Mouse (Mus musculus) CH12F3 (cell line): ENCODE data around the gene Arhgef38.

Experiments used
- in situ Hi-C: fragments of 300-500 bp; cut with MboI; formaldehyde crosslinking; loops from 2 replicates; pipeline ENCODE4 v1.14.3; 2020; ENCODE audit warnings: low sequenced_read_pairs

Arhgef38 gene

DNA sequence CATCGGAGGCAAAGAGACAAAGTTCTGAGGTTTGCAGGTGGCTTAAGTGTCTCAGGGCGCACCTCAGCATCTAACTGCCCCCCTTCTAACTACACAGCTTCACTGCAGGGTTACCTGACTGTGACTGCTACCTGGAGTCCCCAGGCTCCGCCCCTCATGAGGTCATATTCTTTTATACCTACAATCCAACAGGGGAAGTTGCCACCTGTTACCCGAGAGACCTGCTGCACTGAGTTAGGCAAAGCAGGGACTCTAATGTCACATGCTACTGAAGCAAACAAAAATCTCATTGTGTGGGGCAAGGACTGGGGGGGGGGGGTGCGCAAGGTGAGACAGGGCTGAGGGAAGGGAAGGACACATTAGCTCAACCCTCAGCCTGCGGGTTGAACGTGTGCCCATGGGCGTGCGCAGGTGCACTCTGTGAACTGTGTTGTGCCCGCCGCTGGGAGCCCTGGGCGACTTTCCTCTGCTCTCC, at the start of gene Arhgef38:
TSS of gene Arhgef38 (minus strand) at position 129 of the 475 bp plus-strand sequence.
- in situ Hi-C loops: no loop called here

DNA sequence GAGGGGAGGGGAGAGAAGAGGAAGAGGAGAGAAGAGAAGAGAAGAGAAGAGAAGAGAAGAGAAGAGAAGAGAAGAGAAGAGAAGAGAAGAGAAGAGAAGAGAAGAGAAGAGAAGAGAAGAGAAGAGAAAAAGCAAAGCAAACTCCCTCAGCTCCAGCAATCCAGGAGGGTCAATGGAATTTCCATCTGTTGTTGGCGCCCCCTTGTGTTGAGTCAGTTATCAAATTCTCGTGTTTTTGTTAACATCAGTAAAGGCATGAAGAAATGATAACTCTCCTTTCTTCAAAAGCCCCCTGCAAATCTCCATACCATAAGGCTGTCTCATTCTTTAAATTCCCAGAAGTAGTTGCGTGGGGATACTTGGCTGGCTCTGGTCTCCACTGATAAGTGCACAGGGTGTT, 37.1 kb upstream of the Arhgef38 start:
- in situ Hi-C loops: loop anchor here (25.0 kb wide), 1 partner anchor 535 kb away; no protein-coding TSS in a partner anchor

DNA sequence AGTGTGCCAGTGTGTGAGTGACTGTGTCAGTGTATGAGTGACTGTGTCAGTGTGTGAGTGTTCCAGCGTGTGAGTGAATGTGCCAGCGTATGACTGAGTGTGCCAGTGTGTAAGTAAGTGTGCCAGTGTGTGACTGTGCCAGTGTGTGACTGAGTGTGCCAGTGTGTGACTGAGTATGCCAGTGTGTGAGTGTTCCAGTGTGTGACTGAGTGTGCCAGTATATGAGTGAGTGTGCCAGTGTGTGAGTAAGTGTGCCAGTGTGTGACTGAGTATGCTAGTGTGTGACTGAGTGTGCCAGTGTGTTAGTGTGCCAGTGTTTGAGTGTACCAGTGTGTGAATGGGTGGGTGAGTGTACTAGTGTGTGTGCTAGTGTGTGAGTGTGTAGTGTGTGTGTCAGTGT, 24.1 kb upstream of the Arhgef38 start:
- in situ Hi-C loops: loop anchor here (25.0 kb wide), 1 partner anchor 522 kb away; no protein-coding TSS in a partner anchor

DNA sequence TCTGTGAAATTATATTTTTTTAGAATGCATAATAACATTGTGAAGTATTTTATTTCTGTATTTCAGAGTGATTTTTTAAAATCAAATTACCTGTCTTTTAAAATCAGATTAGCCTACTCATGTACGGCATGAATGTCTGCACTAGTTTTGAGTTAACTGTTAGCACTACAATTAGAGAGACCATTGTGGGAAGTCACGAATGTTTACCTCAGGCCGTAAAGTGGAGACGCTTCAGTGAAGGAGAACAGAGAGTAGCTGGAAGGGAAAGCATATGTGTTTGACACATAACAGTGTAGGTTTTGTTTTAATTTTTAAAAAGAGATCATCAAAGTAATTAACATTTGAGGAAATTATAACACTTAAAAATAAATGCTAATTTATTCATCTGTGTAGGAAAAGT, 21.1 kb upstream of the Arhgef38 start:
- in situ Hi-C loops: loop anchor here (25.0 kb wide), 1 partner anchor 519 kb away; no protein-coding TSS in a partner anchor

DNA sequence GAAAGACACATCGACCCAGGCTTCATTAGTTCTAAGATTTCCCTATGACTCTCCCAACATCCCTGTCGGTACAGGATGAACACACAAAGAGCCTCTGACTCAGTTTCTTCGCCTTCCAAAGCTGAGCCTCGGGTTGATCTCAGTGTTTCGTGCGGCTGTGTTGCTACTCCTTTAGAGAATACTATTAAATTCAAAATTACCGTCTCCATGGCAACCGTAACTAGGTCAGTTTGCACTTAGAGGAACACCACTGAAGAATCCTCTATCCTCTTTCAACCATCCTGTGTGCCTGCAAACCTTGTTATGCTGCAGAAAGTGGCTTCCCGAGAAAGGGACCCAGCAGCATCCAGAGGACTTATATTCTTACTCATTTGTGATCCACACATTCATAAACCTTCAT, 9.3 kb upstream of the Arhgef38 start:
- in situ Hi-C loops: no loop called here

DNA sequence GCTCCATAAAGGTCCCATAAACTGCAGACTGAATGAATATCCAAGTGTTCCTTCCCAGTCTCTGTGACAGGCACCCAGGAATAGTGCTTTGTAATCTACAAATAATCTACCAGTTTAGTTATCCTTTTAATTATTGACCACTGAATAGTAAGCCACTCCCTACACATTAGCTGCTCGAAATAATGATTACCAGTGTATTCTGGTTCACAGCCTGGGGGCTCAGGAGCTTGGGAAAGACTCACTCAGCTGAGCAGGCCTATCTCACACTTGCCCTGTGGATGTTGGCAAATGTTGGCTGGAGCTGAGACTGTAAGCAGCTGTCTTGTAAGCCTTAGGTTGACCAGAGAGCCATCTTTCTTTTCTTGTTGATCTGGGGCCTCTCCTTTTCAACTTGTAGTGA, 7.2 kb upstream of the Arhgef38 start:
- in situ Hi-C loops: no loop called here

DNA sequence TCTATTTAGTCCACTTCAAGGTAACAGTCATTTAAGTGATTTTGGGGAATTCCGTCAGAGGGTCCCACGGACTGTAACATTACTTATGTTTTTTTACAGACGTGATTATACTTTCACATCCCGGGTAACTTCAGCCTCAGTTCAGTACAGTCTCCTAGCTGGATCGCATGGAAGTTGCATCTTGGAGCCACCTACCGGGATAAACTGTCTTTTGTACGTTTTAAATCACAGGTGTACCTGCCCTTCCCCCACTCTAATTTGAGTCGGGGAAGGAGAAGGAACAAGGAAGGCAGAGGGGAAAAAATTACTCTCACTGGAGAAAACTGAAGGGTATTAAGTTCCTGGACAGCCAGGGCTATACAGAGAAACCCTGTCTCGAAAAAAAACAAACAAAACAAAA, 756 bp downstream of the Arhgef38 start:
- in situ Hi-C loops: no loop called here

DNA sequence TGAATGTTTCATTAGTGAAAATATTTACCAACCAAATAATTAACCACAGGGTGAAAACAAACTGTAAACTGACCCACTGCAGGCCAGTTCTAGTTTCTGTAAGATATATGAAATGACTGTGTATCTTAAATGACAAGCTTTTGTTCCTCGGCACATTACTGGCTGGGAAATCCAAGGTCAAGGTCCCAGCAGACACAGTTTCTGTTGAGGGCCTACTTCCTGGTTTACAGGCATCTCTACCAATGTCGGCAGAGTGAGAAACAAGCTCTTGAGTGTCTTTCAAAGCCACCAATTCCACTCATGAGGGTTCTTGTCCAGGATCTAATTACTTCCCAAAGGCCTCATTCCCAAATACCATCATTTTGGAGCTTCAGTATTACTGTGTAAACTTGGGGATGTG, 4.3 kb downstream of the Arhgef38 start:
- in situ Hi-C loops: no loop called here

DNA sequence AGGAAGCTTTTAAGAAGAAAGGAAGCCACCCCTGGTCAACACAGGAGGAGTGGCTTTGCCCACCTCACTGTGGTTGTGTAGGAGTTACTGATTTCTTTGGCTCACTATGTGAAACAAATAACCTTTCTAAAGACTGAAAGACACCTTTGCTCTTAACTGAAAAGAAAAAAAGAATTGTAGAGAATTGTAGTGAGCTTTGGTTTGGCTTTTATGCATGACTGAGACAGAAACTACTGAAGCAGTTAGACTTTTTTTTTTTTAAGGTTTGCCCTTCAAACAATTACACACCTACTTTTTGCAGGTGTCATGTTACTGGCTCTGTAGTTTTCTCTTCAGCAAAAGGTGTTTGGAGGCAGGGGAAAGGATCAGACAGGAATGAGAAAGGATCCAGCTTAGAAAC, 5.2 kb downstream of the Arhgef38 start:
- in situ Hi-C loops: no loop called here

DNA sequence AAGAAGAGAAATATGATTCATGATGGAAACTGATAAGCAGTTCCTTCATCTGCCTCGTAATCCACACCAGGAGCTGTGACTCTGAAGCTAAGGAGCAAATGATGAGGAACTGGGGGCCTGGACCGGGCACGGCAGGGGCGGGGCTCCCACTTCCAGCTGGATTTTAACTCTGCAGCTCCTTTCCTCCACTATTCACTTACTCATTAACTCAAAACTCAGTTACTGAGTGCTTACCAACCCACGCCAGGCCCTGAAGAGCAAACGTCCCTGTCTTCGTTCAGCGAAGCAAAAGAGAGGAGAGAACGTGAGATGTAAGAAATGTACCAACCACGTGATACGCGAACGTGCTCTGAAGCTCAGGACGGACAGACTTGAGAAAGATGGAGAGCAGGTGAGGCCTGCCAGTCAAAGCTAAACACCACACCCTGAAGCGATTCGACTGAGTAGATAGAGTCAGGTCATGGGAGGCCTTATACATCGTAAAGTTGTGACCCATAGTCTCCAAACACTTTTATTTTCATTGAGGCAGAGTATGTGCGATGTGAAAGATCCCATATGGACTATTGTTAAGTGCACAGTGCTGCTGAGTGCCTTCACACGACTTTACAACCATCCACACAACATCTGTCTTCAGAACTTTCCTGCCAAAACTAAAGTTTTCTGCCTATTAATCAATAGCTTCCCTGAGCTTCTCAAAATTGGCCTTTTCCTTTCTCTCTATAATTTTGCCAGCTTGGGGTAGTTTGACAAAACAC, 7.3 kb downstream of the Arhgef38 start:
- in situ Hi-C loops: no loop called here

DNA sequence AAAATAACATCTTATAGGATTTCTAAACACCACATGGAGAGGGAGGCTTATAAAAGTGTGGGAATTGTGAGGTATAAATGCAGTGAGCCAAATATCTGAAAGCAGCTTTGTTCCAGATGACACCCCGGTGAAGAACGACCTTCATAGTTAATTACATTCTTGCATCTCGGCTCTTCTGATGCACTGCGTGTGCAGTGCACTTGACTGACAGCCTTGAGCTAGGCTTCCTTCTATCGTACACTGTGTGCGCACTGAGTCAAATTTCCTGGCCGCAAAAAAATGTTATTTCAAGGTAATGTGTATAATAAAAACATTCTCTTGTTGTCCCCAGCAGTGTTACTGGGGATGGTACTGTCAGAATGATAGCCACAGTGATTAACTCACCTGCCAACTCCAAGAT, 16.2 kb downstream of the Arhgef38 start:
- in situ Hi-C loops: no loop called here

DNA sequence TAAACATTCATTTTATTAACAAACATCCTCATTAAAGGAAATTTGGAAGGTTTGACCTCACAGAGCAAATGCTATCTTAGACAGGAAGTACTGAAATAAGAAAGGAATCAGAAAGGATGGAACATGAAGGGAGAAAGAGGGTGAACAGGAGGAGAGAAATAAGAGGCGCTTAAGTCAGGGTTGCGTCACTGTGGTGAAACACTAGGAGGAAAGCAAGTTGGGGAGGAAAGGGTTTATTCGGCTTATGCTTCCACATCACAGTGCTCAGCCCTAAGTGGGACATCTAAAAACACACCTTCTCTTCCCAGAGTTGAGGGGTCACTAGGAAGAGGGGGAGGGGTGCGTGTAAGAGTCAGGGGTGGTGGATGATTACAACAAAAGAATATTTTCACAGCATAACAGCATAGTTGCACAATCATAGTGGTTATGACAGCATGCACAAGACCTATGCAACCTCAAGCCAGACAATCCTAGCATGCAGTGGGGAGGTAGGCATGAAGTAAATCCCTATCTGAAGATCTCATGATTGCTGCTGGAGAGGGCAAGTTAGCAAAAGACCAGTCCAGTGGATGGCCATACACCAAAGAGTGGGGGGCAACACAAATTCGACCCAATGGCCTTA, 19.4 kb downstream of the Arhgef38 start:
- in situ Hi-C loops: no loop called here

DNA sequence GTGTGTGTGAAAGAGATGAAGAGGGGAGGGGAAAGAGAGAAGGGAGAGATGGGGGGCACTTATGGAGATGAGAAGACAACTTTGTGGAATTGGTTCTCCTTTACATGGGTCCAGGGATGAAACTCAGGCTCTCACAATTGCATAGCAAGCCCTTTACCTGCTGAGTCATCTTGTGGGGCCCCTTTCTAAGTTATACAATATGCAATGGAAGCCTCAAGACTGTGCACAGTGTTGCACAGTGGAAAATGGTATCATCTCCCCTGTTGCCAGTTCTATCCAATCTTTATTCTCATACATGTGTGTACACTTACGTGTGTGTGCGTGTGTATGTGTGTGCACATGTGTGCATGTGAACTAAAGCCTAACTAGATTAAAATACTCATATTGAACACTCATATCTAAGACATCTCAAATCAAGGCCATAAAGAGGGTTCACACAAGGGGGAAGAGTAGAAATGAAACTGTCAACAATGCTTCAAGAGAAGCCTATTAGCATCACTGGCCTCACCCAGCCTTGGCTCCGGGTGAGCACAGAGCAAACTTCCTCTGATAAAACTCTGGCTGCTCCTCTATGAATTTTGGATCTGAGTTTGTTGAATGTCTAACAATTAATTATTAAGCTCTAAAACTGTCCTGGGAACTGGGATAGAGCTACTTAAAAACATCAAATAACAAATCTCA, 21.2 kb downstream of the Arhgef38 start:
- in situ Hi-C loops: no loop called here

DNA sequence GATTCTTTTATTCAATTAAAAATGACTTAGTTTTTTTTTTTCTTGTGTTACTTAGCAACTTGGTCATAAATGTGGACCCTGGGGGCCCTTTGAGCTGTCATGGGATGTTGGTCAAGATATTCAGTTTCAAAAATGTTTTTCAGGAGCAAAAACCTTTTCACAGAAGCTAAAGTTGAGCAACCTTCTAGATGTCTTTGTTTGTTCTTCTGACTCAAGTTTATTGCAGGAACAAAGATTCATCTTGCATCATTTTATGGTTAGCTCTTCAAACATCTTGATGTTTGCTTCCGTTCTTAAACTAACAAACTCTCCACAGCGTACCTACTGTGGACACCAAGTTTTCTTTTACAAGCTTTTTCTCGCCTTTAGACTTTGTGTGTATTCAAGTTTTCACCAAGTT, 23.4 kb downstream of the Arhgef38 start:
- in situ Hi-C loops: no loop called here

DNA sequence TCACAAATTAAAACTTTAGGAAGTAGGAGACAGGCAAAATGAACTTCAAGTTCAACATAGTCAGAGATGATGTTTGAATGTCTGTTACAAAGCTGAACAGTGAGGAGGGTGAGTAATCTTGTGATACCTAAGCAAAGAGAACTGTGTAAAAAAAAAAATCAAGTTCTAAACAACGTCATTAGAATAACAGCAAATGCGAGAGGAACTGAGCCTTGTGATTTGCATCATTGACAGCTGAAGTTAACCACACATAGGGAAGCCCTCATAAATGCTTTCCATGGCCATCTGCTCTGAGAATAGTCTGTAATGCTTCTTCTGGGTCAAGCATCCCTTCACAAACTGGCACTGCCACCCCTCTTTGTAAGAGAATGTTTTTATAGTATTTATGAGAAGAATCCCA, 31.0 kb downstream of the Arhgef38 start:
- in situ Hi-C loops: no loop called here

DNA sequence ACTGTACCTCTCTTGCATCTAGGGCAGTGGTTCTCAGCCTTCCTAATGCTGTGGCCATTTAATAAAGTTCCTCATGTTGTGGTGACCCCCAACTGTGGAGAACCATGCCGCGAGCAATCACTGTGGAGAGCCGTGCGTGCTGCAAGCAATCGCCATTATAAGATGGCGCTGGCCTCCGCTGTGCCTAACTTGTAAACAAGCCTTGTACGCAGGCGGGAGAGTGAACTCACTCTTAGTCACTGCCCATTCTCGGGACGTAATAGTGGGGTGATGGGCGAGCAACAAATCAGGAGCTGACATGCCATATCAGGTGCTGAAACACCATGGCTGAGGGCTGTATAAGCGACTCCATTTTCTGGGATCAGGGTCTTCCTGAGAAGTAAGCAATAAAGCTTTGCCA, 32.6 kb downstream of the Arhgef38 start:
- in situ Hi-C loops: no loop called here

DNA sequence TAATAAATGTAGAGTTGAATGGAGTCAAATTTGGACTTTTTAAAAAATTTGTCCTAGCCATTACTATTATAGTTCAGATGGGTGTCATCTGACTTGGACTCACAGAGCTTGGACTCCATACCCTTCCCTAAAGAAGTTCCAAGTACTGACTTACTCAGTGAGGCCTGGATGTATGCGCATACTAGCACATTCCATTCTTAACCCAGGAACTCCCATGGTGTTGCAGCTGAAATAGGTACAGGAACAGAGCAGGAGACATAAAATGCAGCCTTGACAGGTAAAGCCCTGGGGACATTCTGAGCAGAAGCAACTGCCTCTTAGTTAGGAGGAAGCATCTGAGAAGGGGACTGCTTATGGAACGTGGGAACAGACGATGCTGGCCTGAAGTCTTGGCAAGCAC, 45.8 kb downstream of the Arhgef38 start:
- in situ Hi-C loops: no loop called here

DNA sequence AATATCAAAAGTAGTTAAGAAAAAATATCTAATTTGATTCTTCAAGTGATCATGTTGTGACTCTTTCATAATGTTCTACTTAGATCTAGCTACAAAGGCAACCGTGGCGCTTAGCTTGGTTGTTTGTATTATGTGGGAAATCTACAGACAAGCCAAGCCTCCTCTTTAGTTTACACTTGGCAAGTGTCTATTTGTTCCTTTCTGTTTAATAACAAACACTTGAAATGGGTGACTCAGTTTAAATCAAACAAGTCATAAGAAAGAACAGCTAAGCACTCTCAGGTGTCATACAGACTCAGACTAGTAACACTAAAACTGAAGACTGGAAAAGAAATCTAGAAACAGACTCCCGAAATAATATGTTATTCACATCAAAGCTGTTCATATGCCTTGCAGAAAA, 47.2 kb downstream of the Arhgef38 start:
- in situ Hi-C loops: no loop called here

DNA sequence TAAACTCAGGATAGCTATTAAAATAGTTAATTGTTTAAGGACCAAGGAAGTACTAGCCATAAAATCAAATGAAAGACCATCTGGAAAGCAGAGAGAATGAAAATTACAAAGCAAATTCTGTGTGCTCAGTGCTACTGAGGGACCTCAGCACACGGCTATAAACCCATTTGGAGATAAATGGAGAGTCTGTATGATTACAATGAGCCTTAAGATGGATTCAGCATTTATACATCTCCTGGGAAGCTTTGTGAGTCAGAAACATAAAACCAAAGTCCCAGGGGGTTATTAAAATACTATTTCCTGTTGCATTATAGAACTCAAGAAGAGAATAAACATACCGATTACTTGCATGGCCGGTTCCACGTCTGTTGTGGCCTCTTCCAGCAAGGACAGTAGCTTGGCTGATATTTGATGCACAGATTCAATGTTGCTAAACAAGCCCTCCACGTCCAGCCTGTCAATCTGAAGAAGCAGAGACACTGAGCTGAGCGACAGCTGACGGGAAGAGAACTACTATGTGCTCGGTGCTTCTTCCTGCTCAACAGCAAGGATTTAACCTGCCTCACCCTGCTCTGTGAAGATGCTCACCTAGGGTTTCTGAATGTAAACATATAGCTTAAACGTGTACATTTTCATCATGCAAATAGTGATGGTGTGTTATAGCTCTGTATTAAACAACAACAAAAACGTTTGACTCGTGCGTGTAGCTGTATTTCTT, 58.6 kb downstream of the Arhgef38 start:
- in situ Hi-C loops: no loop called here

DNA sequence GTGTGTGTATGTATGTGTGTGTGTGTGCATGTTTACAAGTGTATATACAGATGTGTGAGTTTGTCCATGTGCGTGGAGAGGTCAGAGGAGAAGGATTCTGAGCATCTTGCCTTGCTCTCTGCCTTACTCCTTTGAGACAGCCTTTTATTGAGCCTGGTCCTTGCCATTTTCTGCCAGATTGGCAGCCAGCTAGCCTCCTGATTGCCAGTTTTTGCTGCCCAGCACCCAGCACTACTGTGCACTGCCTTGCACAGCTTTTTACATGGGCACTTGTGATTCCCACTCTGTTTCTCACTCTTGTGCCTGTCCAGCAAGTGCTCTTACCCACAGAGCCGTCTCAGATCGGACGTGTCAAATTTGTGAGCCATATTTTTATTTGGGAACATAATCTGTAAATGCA, 62.5 kb downstream of the Arhgef38 start:
- in situ Hi-C loops: no loop called here

DNA sequence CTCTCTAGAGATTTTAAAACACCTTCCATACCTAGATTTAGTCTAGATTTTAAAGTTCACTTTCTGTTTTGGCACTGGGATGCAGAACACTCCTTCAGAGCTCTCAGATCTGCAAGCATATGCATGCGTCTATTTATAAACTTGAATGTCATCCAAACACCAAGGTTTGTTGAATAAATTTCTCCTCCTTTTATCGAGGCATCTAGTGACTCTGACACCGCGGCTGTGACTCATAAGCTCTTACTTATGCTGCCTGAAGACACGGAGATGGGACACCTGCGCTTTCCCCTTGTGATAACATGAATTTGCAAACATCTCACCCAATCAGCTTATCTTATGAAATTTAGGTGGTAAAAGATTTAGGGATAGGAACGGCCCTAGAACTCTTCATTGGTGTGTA, 65.0 kb downstream of the Arhgef38 start:
- in situ Hi-C loops: no loop called here
